Mouse (Mus musculus): ENCODE results near the gene Tie1. TPM values are rescaled to one million over a fixed set of nuclear protein-coding genes. Genes with fewer than 3 reads are reported as not detected.

Gene Tie1
- polyA plus RNA-seq, 1 experiment: 44.5 TPM

GRCm38 (mm10) chr4:118429215-118429895 lies 60.5 kb downstream of the Tie1 start:
- WGBS: 27% methylated on average over 7 of the region's 7 CpGs
- Histone ChIP-seq H3K27ac (ENCODE audit: insufficient read depth, low read depth, low read length) (peak overlapping the region; percentile 40), H3K4me3 (ENCODE audit: insufficient read depth, low read depth, low read length) (peak overlapping the region; percentile 20; the same call in 1 of the 2 replicates), H3K36me3 (ENCODE audit: control insufficient read depth, insufficient read depth, low read length) (no peaks in the 10 kb centered on the region), H3K27me3 (replicated peaks; ENCODE audit: control insufficient read depth, insufficient read depth, low read length) (no peaks in the 10 kb centered on the region), H3K4me1 (ENCODE audit: control insufficient read depth, insufficient read depth, low read length) (peaks cover 31% of the 10 kb centered on the region)
- TF ChIP-seq CTCF (conservative IDR thresholded peaks at IDR 0.05; ENCODE audit: insufficient read depth, insufficient read length, low read depth, low read length) (no peak), POLR2A (IDR thresholded peaks at IDR 0.05; ENCODE audit: low read depth, low read length) (no peak)
- peak; percentile 71 for DNase-seq

- Histone ChIP-seq H3K4me1 (ENCODE audit: control insufficient read depth, insufficient read depth, low read length) (peaks cover 31% of the 10 kb centered on the region), H3K27ac (ENCODE audit: insufficient read depth, low read depth, low read length) (peak overlapping the region; percentile 97), H3K4me3 (ENCODE audit: insufficient read depth, low read depth, low read length) (peak overlapping the region; percentile 98), H3K36me3 (ENCODE audit: control insufficient read depth, insufficient read depth, low read length) (no peaks in the 10 kb centered on the region), H3K27me3 (replicated peaks; ENCODE audit: control insufficient read depth, insufficient read depth, low read length) (no peaks in the 10 kb centered on the region)
- TF ChIP-seq POLR2A (IDR thresholded peaks at IDR 0.05; ENCODE audit: low read depth, low read length) (no peak), CTCF (conservative IDR thresholded peaks at IDR 0.05; ENCODE audit: insufficient read depth, insufficient read length, low read depth, low read length) (no peak)
- 21% methylated on average over 15 of the region's 15 CpGs for WGBS
- DNase-seq: peak; percentile 62
Measured at GRCm38 (mm10) chr4:118428531-118429214, 61.2 kb downstream of the Tie1 start.

- TF ChIP-seq POLR2A (IDR thresholded peaks at IDR 0.05; ENCODE audit: low read depth, low read length) (peak; percentile 49), CTCF (conservative IDR thresholded peaks at IDR 0.05; ENCODE audit: insufficient read depth, insufficient read length, low read depth, low read length) (peak; percentile 35)
- Histone ChIP-seq H3K27ac (ENCODE audit: insufficient read depth, low read depth, low read length) (peak within 1 kb of the TSS; percentile 97), H3K36me3 (ENCODE audit: control insufficient read depth, insufficient read depth, low read length) (no peaks in the 10 kb centered on the region), H3K4me3 (ENCODE audit: insufficient read depth, low read depth, low read length) (peak within 1 kb of the TSS; percentile 98), H3K27me3 (replicated peaks; ENCODE audit: control insufficient read depth, insufficient read depth, low read length) (no peaks in the 10 kb centered on the region), H3K4me1 (ENCODE audit: control insufficient read depth, insufficient read depth, low read length) (peaks cover 31% of the 10 kb centered on the region)
- DNase-seq: peak; percentile 96
- under 1% methylated on average over 31 of the region's 31 CpGs for WGBS
Measured at GRCm38 (mm10) chr4:118427768-118428451, 62.0 kb downstream of the Tie1 start, which contains the start of gene Elovl1. Elovl1 (plus strand) TSS chr4:118428093.

- peak overlapping the region; percentile 97 for H3K27ac ChIP-seq (ENCODE audit: insufficient read depth, low read depth, low read length)
- TF ChIP-seq CTCF (conservative IDR thresholded peaks at IDR 0.05; ENCODE audit: insufficient read depth, insufficient read length, low read depth, low read length): no peak
- TF ChIP-seq POLR2A (IDR thresholded peaks at IDR 0.05; ENCODE audit: low read depth, low read length): no peak
- no peaks in the 10 kb centered on the region for H3K36me3 ChIP-seq (ENCODE audit: control insufficient read depth, insufficient read depth, low read length)
- 2% methylated on average over 5 of the region's 5 CpGs for WGBS
- peaks cover 31% of the 10 kb centered on the region for H3K4me1 ChIP-seq (ENCODE audit: control insufficient read depth, insufficient read depth, low read length)
- H3K4me3 ChIP-seq (ENCODE audit: insufficient read depth, low read depth, low read length): peak overlapping the region; percentile 92
- H3K27me3 ChIP-seq (replicated peaks; ENCODE audit: control insufficient read depth, insufficient read depth, low read length): no peaks in the 10 kb centered on the region
- DNase-seq: no peak
Measured at GRCm38 (mm10) chr4:118427415-118427767, 62.5 kb downstream of the Tie1 start.

GRCm38 (mm10) chr4:118425374-118425773 lies 64.5 kb downstream of the Tie1 start:
- Histone ChIP-seq H3K36me3 (ENCODE audit: control insufficient read depth, insufficient read depth, low read length) (no peaks in the 10 kb centered on the region), H3K4me3 (ENCODE audit: insufficient read depth, low read depth, low read length) (no peak overlapping the region), H3K4me1 (ENCODE audit: control insufficient read depth, insufficient read depth, low read length) (peaks cover 29% of the 10 kb centered on the region), H3K27me3 (replicated peaks; ENCODE audit: control insufficient read depth, insufficient read depth, low read length) (no peaks in the 10 kb centered on the region), H3K27ac (ENCODE audit: insufficient read depth, low read depth, low read length) (no peak overlapping the region)
- 94% methylated on average over 1 of the region's 1 CpGs for WGBS
- TF ChIP-seq CTCF (conservative IDR thresholded peaks at IDR 0.05; ENCODE audit: insufficient read depth, insufficient read length, low read depth, low read length): no peak
- TF ChIP-seq POLR2A (IDR thresholded peaks at IDR 0.05; ENCODE audit: low read depth, low read length): no peak
- DNase-seq: no peak

- Histone ChIP-seq H3K27ac (ENCODE audit: insufficient read depth, low read depth, low read length) (no peak overlapping the region), H3K36me3 (ENCODE audit: control insufficient read depth, insufficient read depth, low read length) (no peaks in the 10 kb centered on the region), H3K4me3 (ENCODE audit: insufficient read depth, low read depth, low read length) (no peak overlapping the region), H3K4me1 (ENCODE audit: control insufficient read depth, insufficient read depth, low read length) (peaks cover 22% of the 10 kb centered on the region), H3K27me3 (replicated peaks; ENCODE audit: control insufficient read depth, insufficient read depth, low read length) (no peaks in the 10 kb centered on the region)
- DNase-seq: no peak
- no peak for TF ChIP-seq CTCF (conservative IDR thresholded peaks at IDR 0.05; ENCODE audit: insufficient read depth, insufficient read length, low read depth, low read length)
- TF ChIP-seq POLR2A (IDR thresholded peaks at IDR 0.05; ENCODE audit: low read depth, low read length): no peak
- WGBS: 78% methylated on average over 4 of the region's 4 CpGs
Measured at GRCm38 (mm10) chr4:118424541-118425160, 65.2 kb downstream of the Tie1 start.
